Mouse (Mus musculus): Measurements from ENCODE around the gene Psd.

The Psd gene

DNA sequence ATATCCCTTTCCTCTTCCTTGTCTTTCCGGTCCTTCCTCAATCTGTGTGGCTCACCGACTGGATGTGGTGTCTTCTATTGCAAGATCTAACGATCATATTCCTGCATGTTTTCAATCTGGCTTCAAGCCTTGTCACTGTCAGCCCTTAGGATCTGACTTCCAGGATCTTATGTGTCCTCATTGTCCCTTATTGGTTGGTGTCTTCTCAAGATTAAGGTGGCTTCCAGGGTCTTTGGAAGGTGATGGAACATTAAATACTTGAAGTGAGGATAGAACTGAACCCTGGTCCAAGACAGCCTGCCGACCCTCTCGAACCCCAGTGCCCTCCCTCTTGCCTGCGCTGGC lies 12.0 kb upstream of the Psd start:
- DNase-seq (ENCODE audit: low read depth, low spot score) = no peak

- peak; percentile 95 for DNase-seq (ENCODE audit: low read depth, low spot score)
These were observed 11.5 kb upstream of the Psd start, which contains the start of gene Cuedc2 for GRCm38 (mm10) chr19:46338331-46338936. Gene Cuedc2, minus strand, starts transcription at chr19:46338702.

GRCm38 (mm10) chr19:46337719-46338330 lies 10.9 kb upstream of the Psd start:
- DNase-seq (ENCODE audit: low read depth, low spot score) = no peak

- DNase-seq (ENCODE audit: low read depth, low spot score) = no peak
These were observed 7.0 kb upstream of the Psd start for GRCm38 (mm10) chr19:46333906-46334305.

- DNase-seq (ENCODE audit: low read depth, low spot score) = no peak
These were observed 5.9 kb upstream of the Psd start for GRCm38 (mm10) chr19:46332721-46333339.

DNA sequence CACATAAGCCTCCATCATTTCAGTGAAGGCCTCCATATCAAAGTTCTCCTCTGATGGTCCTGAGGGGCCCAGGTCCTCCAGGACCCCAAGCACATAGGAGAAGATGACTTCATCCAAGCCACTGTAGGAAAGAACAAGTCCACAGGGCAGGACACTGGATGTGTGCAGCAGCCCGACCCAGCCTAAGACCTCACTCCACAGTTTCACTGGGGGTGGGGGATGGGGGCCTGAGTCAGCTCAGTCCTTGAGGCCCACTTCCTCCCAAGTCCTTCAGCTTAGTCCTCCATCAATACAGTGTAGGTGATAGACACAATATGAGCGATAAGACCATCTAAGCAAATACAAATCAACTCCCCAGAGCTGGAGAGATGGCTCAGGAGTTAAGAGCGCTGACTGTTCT lies 5.0 kb upstream of the Psd start:
- DNase-seq (ENCODE audit: low read depth, low spot score) = no peak

DNA sequence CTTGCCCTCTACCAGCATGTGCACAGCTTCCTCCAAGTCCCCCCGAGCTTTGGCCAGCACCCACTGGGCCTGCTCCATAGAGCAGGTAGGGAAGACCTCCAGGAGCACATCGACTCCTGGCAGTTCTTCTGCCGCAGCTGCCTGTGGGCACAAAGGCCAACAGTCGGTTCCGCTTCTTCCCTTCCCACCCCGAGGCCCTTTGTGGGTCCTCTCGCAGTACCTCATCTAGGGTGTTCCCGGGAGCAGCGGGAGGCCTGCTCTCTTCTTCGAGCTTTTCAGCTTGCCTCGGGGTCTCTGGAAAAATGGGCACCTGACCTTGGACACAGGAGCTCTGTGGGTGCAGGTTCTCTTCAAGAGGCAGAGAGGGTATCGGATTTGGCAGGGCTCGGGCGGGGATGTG lies 4.4 kb upstream of the Psd start:
- no peak for DNase-seq (ENCODE audit: low read depth, low spot score)

- no peak for DNase-seq (ENCODE audit: low read depth, low spot score)
These were observed 3.7 kb upstream of the Psd start for GRCm38 (mm10) chr19:46330696-46331095.

DNA sequence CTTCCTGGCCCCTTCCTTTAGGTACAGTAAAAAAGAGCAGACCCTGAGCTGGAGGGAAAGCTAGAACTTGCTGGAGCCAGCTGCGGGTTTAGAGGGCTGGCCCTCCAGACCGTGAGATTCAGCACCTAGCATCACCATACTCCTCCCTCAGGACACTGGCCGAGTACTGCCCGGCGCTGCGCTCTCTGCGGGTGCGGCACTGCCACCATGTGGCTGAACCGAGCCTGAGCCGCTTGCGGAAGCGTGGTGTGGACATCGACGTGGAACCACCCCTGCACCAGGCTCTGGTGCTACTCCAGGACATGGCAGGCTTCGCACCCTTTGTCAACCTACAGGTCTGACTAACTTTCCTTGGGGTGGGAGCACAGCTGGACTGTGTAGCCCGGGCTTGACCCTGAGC lies 3.0 kb upstream of the Psd start:
- peak; percentile 69 for DNase-seq (ENCODE audit: low read depth, low spot score)

GRCm38 (mm10) chr19:46329031-46329641 lies 2.2 kb upstream of the Psd start:
- DNase-seq (ENCODE audit: low read depth, low spot score) = no peak

- DNase-seq (ENCODE audit: low read depth, low spot score) = peak; percentile 92
These were observed 1.4 kb upstream of the Psd start, which contains the start of gene Fbxl15 for GRCm38 (mm10) chr19:46328081-46329030. Gene Fbxl15, plus strand, starts transcription at chr19:46328184.

DNA sequence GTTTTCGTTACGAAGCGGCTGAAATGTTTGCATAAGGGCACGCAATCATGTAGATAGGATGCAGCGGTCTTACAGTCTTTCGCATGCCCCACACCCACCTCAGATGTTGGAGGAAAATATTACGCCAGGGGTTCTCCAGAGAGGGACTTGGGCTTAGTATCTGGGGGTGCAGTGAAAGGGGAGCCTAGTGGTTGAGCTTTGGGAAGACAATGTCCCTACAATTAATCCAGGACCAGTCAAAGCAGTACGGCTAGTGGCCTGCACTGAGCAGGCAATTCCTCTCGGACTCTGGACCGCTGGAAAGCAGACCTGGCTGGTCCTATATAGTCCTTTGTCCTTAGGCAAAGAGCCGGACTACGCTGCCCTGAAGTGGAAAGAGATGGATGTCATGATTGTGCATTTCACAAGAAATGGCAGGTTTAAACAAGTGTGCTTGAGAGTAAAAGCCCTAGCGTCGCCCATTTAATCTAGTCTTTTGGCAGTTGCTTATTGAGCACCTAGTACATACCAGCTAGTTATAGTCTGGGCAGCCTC lies 642 bp upstream of the Psd start:
- DNase-seq (ENCODE audit: low read depth, low spot score) = no peak

- DNase-seq (ENCODE audit: low read depth, low spot score) = no peak
These were observed 769 bp downstream of the Psd start for GRCm38 (mm10) chr19:46326019-46326755.

DNA sequence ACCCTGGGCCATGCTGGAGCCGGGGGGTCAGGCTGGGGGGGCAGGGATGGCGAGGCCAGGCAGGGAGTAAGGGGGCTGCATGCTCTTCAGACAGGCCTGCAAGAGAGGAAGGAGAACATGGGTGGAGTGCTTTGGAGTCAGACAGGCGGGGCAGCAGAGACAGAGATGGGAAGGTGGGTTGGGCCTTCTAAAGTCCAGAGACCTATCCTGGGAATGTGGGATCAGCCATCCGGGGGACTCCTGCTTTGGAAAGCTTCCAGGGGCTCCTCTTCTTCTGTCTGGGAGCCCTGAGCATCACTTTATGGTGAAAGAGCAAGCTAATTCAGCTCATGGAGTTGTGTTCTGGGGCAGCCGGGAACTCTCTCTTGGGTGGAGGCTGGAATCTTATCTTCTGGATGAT lies 2.0 kb downstream of the Psd start:
- DNase-seq (ENCODE audit: low read depth, low spot score) = no peak

DNA sequence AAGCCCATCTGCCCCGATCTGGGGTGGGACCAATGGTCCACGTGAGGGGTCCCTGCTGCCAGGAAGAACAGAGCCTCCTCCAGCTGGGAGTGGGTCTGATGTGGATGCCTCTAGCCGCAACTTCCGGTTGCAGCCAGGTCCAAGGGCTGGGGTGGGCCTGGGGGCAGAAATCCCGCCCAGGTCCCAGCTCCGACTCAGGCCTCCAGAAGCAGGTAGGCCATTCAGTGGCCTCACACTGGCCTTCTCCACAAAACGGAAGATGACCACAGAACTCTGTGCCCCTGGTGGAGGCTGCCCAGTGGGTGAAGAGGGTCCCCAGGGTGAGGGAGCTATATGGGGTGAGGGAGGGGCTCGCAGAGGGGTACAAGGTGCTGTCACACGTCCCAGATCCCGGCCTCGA lies 2.6 kb downstream of the Psd start:
- no peak for DNase-seq (ENCODE audit: low read depth, low spot score)

DNA sequence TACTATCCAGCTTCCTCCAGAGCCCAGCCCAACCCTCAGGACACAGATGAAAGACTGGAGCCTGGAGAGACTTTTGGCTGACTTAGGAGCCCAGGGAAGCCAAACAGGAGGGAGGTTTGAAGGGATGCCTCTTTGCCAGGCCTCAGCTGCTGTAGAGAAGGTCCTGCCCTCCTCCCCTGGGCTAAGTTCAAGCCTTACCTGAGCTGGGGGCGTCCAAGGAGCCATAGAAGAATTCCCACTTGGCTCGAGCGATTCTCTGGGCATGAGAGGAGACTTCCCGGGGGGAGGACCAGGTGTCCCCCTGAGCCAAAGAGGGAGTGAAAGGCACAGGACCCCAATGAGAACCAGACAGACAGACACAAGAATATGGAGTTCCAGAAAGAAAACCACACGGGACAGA lies 3.2 kb downstream of the Psd start:
- no peak for DNase-seq (ENCODE audit: low read depth, low spot score)

DNA sequence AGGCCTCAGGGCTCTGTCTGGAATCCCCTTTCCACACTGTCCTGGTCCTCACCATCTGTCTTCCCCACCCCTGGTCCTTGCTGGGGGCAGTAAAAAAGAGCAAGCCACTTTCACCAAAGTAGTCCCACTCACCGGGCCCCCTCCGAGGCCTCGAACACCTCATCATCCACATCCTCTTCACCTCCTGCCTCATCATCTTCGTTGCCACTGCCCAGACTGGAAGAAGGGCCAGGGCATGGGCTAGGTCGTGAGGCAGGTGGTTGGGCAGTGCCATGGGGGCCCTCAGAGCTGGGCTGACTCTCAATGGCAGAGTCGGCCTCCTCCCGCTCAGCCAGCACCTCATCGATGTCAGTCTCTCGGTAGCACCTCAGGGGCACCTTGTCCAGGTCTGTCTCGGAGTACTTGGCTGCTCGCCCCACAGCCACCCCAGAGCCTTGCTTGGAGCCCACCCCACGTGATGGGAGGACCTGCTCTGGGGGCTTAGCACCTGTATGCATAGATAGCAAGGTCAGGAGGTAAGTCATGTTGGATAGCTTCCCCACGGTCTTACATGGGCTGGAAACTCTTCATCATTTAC lies 3.9 kb downstream of the Psd start:
- DNase-seq (ENCODE audit: low read depth, low spot score) = no peak

- DNase-seq (ENCODE audit: low read depth, low spot score) = no peak
These were observed 4.6 kb downstream of the Psd start for GRCm38 (mm10) chr19:46322144-46322995.

Data from retina, postnatal 7 days (tissue).